Mouse (Mus musculus) heart, adult 2 months (tissue): ENCODE measurements at regions not wholly inside any gene's neighbourhood (a gene's known extent, or its start where the extent isn't known, plus 50 kb on each side); places are given as distances from the start of the nearest gene placed in this dataset.

Source experiments
- DNase-seq, 2 experiments: peaks; one replicate each; pipeline ENCODE4 v3.0.0; 2021
- H3K27ac ChIP-seq: fragments of 200-600 bp; 2 replicates; pipeline ENCODE4 v1.8.1; 2022
- H3K27me3 ChIP-seq: fragments of 200-500 bp; 2 replicates; pipeline ENCODE4 v1.6.1; 2012; ENCODE audit warnings: mild to moderate bottlenecking, low read length, inconsistent platforms, mixed read lengths; ENCODE audit not compliant: control insufficient read depth, insufficient read depth
- H3K36me3 ChIP-seq: fragments of 200-500 bp; 2 replicates; pipeline ENCODE4 v1.6.1; 2012; ENCODE audit warnings: low read length, inconsistent platforms; ENCODE audit not compliant: control insufficient read depth, insufficient read depth
- H3K4me1 ChIP-seq: fragments of 200-500 bp; 2 replicates; pipeline ENCODE4 v1.6.1; 2011; ENCODE audit warnings: low read length; ENCODE audit not compliant: control insufficient read depth, insufficient read depth
- H3K4me3 ChIP-seq: fragments of 200-600 bp; 2 replicates; pipeline ENCODE4 v1.8.1; 2022
- H3K79me2 ChIP-seq: fragments of 200-500 bp; replicated peaks from 2 replicates; pipeline ENCODE4 v1.6.1; 2012; ENCODE audit warnings: mild to moderate bottlenecking, inconsistent platforms, low read length, moderate library complexity, mixed read lengths; ENCODE audit not compliant: control insufficient read depth, insufficient read depth
- H3K9ac ChIP-seq: fragments of 200-500 bp; 2 replicates; pipeline ENCODE4 v1.6.1; 2012; ENCODE audit warnings: low read depth, mild to moderate bottlenecking, control low read depth, inconsistent platforms, low read length, mixed read lengths
- CTCF ChIP-seq: fragments of 200-600 bp; IDR thresholded peaks from 2 replicates; pipeline ENCODE4 v1.8.1; 2022; ENCODE audit warnings: antibody characterized with exemption, mild to moderate bottlenecking, moderate library complexity
- EP300 ChIP-seq: fragments of 200-500 bp; IDR thresholded peaks from 2 replicates; pipeline ENCODE4 v1.6.1; 2011; ENCODE audit warnings: low read depth, low read length, control low read depth; ENCODE audit not compliant: insufficient read depth
- POLR2A ChIP-seq: fragments of 200-500 bp; IDR thresholded peaks from 2 replicates; pipeline ENCODE4 v1.6.1; 2011; ENCODE audit warnings: mild to moderate bottlenecking, low read depth, low read length, control low read depth; ENCODE audit not compliant: insufficient read depth
- WGBS: fragments of 180-500 bp; shearing (Covaris S2); methylation state at CpG from one replicate; pipeline ENCODE4 v1.1.7; 2018; 5-methylcytosine and 5-hydroxymethylcytosine counted together
- intact Hi-C: fragments of 180-260 bp; cut with DNase I; formaldehyde crosslinking; loops from one replicate; pipeline ENCODE4 v1.15.1; 2025

- Histone ChIP-seq H3K79me2 (no peaks in the 10 kb centered on the region), H3K27ac (no peak overlapping the region), H3K9ac (no peak overlapping the region), H3K36me3 (no peaks in the 10 kb centered on the region), H3K4me3 (no peak overlapping the region), H3K27me3 (no peaks in the 10 kb centered on the region), H3K4me1 (no peaks in the 10 kb centered on the region; the same call in 1 of the 2 replicates)
- WGBS: 76% methylated on average over 7 of the region's 7 CpGs
- no peak for DNase-seq
- intact Hi-C loops: loop anchor here (10.0 kb wide), 1 partner anchor 802 kb away; no protein-coding TSS in a partner anchor
- TF ChIP-seq EP300 (no peak), POLR2A (no peak), CTCF (no peak)
Observed at GRCm38 (mm10) chr6:147816861-147817260, 230.2 kb upstream of the Far2 start.

DNA sequence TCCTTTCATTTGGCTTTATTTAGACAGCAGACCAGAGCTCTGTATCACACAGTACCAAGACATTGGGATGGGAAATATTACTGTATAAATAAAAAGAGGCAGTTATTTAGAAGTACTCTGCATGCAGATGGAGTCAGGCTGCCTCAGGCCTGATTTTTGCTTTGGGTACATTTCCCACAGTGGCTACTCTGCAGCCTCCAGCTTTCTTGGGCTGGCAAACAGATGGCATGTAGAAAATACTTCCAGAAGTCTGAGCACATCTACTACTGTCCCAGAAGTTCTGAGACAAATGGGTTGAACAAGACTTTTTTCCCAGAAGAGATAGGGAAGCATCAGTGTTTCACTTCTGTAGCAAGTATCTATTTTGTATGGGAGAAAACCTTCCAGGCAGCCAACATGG lies 229.8 kb upstream of the Far2 start:
- no peak for DNase-seq
- intact Hi-C loops: loop anchor here (10.0 kb wide), 1 partner anchor 802 kb away; no protein-coding TSS in a partner anchor
- H3K9ac ChIP-seq: no peak overlapping the region
- H3K79me2 ChIP-seq: no peaks in the 10 kb centered on the region
- no peak for TF ChIP-seq EP300
- TF ChIP-seq POLR2A: no peak
- no peak for TF ChIP-seq CTCF
- no peaks in the 10 kb centered on the region for H3K36me3 ChIP-seq
- no peaks in the 10 kb centered on the region for H3K27me3 ChIP-seq
- H3K4me1 ChIP-seq: no peaks in the 10 kb centered on the region; the same call in 1 of the 2 replicates
- H3K4me3 ChIP-seq: no peak overlapping the region
- H3K27ac ChIP-seq: no peak overlapping the region

GRCm38 (mm10) chr6:147822215-147822614 lies 224.8 kb upstream of the Far2 start:
- TF ChIP-seq EP300: no peak
- peak; percentile 41 for TF ChIP-seq CTCF
- intact Hi-C loops: no loop called here
- no peak overlapping the region for H3K9ac ChIP-seq
- H3K79me2 ChIP-seq: no peaks in the 10 kb centered on the region
- H3K27ac ChIP-seq: no peak overlapping the region
- peak; percentile 28 to 59 for DNase-seq
- H3K4me1 ChIP-seq: no peaks in the 10 kb centered on the region; the same call in 1 of the 2 replicates
- 13% methylated on average over 4 of the region's 4 CpGs for WGBS
- no peak overlapping the region for H3K4me3 ChIP-seq
- no peaks in the 10 kb centered on the region for H3K36me3 ChIP-seq
- H3K27me3 ChIP-seq: no peaks in the 10 kb centered on the region

GRCm38 (mm10) chr6:147832521-147832920 lies 214.5 kb upstream of the Far2 start:
- Histone ChIP-seq H3K36me3 (no peaks in the 10 kb centered on the region), H3K9ac (no peak overlapping the region), H3K27ac (no peak overlapping the region), H3K79me2 (no peaks in the 10 kb centered on the region), H3K4me3 (no peak overlapping the region), H3K4me1 (no peaks in the 10 kb centered on the region), H3K27me3 (no peaks in the 10 kb centered on the region)
- WGBS: 66% methylated on average over 3 of the region's 3 CpGs
- no peak for DNase-seq
- intact Hi-C loops: no loop called here
- TF ChIP-seq EP300: no peak
- TF ChIP-seq POLR2A: no peak
- TF ChIP-seq CTCF: no peak

GRCm38 (mm10) chr6:147833501-147833900 lies 213.6 kb upstream of the Far2 start:
- Histone ChIP-seq H3K36me3 (no peaks in the 10 kb centered on the region), H3K79me2 (no peaks in the 10 kb centered on the region), H3K4me1 (no peaks in the 10 kb centered on the region), H3K27ac (no peak overlapping the region), H3K27me3 (no peaks in the 10 kb centered on the region), H3K4me3 (no peak overlapping the region), H3K9ac (no peak overlapping the region)
- 78% methylated on average over 3 of the region's 3 CpGs for WGBS
- TF ChIP-seq EP300: no peak
- TF ChIP-seq CTCF: no peak
- TF ChIP-seq POLR2A: no peak
- no peak for DNase-seq
- intact Hi-C loops: no loop called here

GRCm38 (mm10) chr6:147838846-147839245 lies 208.2 kb upstream of the Far2 start:
- no peak for DNase-seq
- H3K27me3 ChIP-seq: no peaks in the 10 kb centered on the region
- H3K4me3 ChIP-seq: no peak overlapping the region
- 79% methylated on average over 5 of the region's 5 CpGs for WGBS
- H3K79me2 ChIP-seq: no peaks in the 10 kb centered on the region
- H3K27ac ChIP-seq: no peak overlapping the region
- TF ChIP-seq CTCF (no peak), POLR2A (no peak), EP300 (no peak)
- no peaks in the 10 kb centered on the region for H3K4me1 ChIP-seq
- no peaks in the 10 kb centered on the region for H3K36me3 ChIP-seq
- intact Hi-C loops: no loop called here
- no peak overlapping the region for H3K9ac ChIP-seq

GRCm38 (mm10) chr6:147849988-147850387 lies 197.1 kb upstream of the Far2 start:
- Histone ChIP-seq H3K4me1 (no peaks in the 10 kb centered on the region), H3K9ac (no peak overlapping the region), H3K36me3 (no peaks in the 10 kb centered on the region), H3K27ac (no peak overlapping the region), H3K4me3 (no peak overlapping the region), H3K27me3 (no peaks in the 10 kb centered on the region), H3K79me2 (no peaks in the 10 kb centered on the region)
- TF ChIP-seq POLR2A: no peak
- no peak for TF ChIP-seq CTCF
- TF ChIP-seq EP300: no peak
- intact Hi-C loops: no loop called here
- 92% methylated on average over 2 of the region's 2 CpGs for WGBS
- no peak for DNase-seq
